17 mouse cellular contexts compared by ENCODE assay signal in the genomic region with DNA sequence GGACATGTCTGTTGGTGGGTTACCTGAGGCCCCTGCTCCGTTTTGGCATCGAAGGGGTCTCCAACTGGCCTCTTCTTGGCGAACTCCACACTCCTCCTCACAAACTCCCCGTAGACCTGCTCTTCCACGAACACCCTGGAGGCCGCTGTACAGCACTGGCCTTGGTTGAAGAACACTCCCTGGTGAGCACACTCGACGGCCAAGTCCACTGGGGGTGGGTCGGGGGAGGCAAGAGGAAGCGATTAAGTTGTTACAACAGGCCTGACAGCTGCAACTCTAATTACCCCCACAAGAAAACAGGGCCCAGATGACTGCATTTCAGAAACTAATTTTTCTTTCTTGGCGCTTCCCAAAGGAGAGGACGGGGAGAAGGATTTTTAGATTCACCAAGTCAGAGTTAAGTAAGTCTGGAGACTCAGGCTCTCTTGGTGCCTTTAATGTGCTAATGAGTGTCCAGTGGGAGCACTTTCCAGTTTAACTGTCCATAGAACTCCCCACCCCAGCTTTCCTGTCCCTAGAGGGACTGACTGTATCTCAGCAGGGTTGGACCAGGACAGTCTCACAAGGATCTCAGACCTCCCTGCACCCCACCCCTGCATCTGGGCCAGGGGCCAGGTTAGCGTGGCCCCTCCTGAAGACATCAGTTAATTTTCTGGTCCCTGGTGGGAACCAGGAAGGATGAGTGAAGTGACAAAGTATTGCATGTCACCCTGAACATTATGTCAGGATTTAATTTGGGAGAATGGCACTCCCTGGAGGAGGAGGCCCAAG. TPM values are rescaled to one million over a fixed set of nuclear protein-coding genes. Genes with fewer than 3 reads are reported as not detected.
DNase-seq lines count a peak whose midpoint lies in the region; TF ChIP-seq lines count a peak whose summit lies in the region.
"Had no signal": no experiment of that assay in that cellular context is flagged by ENCODE, and none has a peak within 500 bp of the region (broad histone marks: within the 10 kb centered on the region; RNA-seq: fewer than 3 reads in every experiment).

No protein-coding gene starts in this region.

- no peak overlapping the region for H3K27ac ChIP-seq in embryonic facial prominence, embryonic 10.5 days (replicated peaks)
- no peak overlapping the region for H3K27ac ChIP-seq in left cerebral cortex, adult 2 months
- H3K27ac ChIP-seq: heart, embryonic 15.5 days; stomach, embryonic 15.5 days had no signal

- H3K4me1 ChIP-seq in embryonic facial prominence, embryonic 10.5 days: peaks cover 29% of the 10 kb centered on the region

- 52% methylated on average over 13 of the region's 13 CpGs for WGBS in embryonic facial prominence, embryonic 10.5 days

- no peak for TF ChIP-seq CTCF in left cerebral cortex, adult 2 months (IDR thresholded peaks at IDR 0.05)

- intact Hi-C loops in heart, postnatal 36 days (cut with DNase I): no loop called here
- intact Hi-C loops in left cerebral cortex, adult 2 months (cut with DNase I): no loop called here

- H3K36me3 ChIP-seq in embryonic facial prominence, embryonic 10.5 days (replicated peaks): no peaks in the 10 kb centered on the region
- H3K36me3 ChIP-seq: heart, embryonic 15.5 days; stomach, embryonic 15.5 days had no signal

- no peak overlapping the region for H3K4me3 ChIP-seq in embryonic facial prominence, embryonic 10.5 days
- no peak overlapping the region for H3K4me3 ChIP-seq in left cerebral cortex, adult 2 months
- H3K4me3 ChIP-seq: heart, embryonic 15.5 days; myocyte; stomach, embryonic 15.5 days had no signal

- DNase-seq in adrenal gland, adult 2 months: peak; percentile 45
- DNase-seq in adrenal gland, adult 8-10 months: no peak
- DNase-seq in kidney, postnatal 10 days: peak; percentile 64
- DNase-seq in kidney, adult 18-20 months: no peak
- peak; percentile 30 for DNase-seq in embryonic facial prominence, embryonic 10.5 days (ENCODE audit: low spot score)
- peak; percentile 15 to 26 for DNase-seq in heart, postnatal 36 days
- no peak for DNase-seq in cerebellum, postnatal 10 days
- DNase-seq in left cerebral cortex, adult 2 months (ENCODE audit: extremely low spot score in 1 of 2, low spot score in 2 of 2): no peak
- DNase-seq: cerebellum, adult 18-20 months; embryo, embryonic 11 days had no signal

- H3K27me3 ChIP-seq in embryonic facial prominence, embryonic 10.5 days (replicated peaks; ENCODE audit: low read depth, poor library complexity, severe bottlenecking): peaks cover 18% of the 10 kb centered on the region; the same call in 1 of the 2 replicates
- H3K27me3 ChIP-seq: heart, embryonic 15.5 days; stomach, embryonic 15.5 days had no signal

- no peaks in the 10 kb centered on the region for H3K9me3 ChIP-seq in embryonic facial prominence, embryonic 10.5 days
- H3K9me3 ChIP-seq: heart, embryonic 15.5 days; stomach, embryonic 15.5 days had no signal

RNA-seq across cellular contexts. Expression of gene Lrrk1, which starts 18.0 kb away (rescaled TPM):
- 10 to 100 TPM; 15.5 to 19.7 TPM for total RNA-seq in adrenal gland, adult 2 months (2021)
- polyA plus RNA-seq in adrenal gland, adult 2 months (2012; rRNA removed): 20.2 and 21.2 TPM in 2 replicates
- 10 to 100 TPM; 15.9 to 27.3 (median 21.8) TPM for total RNA-seq in adrenal gland, adult 8-10 months (2022)
- polyA plus RNA-seq in embryonic facial prominence, embryonic 10.5 days (2016; fragmentation: Nextera tagmentation; extraction: Ambion mirVana): 8.5 and 8.7 TPM in 2 replicates
- total RNA-seq in heart, postnatal 36 days (2021): 10 to 100 TPM; 10.2 to 10.9 TPM
- 1 to 10 TPM; 4.4 TPM for total RNA-seq in left cerebral cortex, adult 2 months (2021)

RNA-seq across cellular contexts. Expression of gene Aldh1a3, which starts 21.2 kb away (rescaled TPM):
- total RNA-seq in adrenal gland, adult 2 months (2021): 10 to 100 TPM in 1 of 2 experiments, 1 to 10 TPM in 1; 6.2 to 14.6 TPM
- polyA plus RNA-seq in adrenal gland, adult 2 months (2012; rRNA removed): 3.2 and 4.5 TPM in 2 replicates
- total RNA-seq in adrenal gland, adult 8-10 months (2022): 10 to 100 TPM; 17.9 to 26.2 (median 22.4) TPM
- 39.7 and 47.1 TPM in 2 replicates for polyA plus RNA-seq in embryonic facial prominence, embryonic 10.5 days (2016; fragmentation: Nextera tagmentation; extraction: Ambion mirVana)
- total RNA-seq in heart, postnatal 36 days (2021): 1 to 10 TPM; 1.1 to 1.5 TPM
- total RNA-seq in left cerebral cortex, adult 2 months (2021): 1 to 10 TPM; 1.5 to 1.7 TPM

RNA-seq across cellular contexts. Expression of gene Gm10974, which starts 40.4 kb away (rescaled TPM):
- total RNA-seq in adrenal gland, adult 2 months (2021): not detected
- not detected in 2 replicates for polyA plus RNA-seq in adrenal gland, adult 2 months (2012; rRNA removed)
- not detected for total RNA-seq in adrenal gland, adult 8-10 months (2022)
- not detected in 2 replicates for polyA plus RNA-seq in embryonic facial prominence, embryonic 10.5 days (2016; fragmentation: Nextera tagmentation; extraction: Ambion mirVana)
- not detected for total RNA-seq in heart, postnatal 36 days (2021)
- not detected for total RNA-seq in left cerebral cortex, adult 2 months (2021)
- total RNA-seq: layer of hippocampus, postnatal 10 days had no signal
- polyA plus RNA-seq: heart, embryonic 15.5 days; intestine, embryonic 14.5 days; limb, embryonic 11.5 days; liver, embryonic 16.5 days; myocyte; stomach, embryonic 15.5 days had no signal

Comparison
In these comparisons a context has a peak if more than half of its experiments do, and no peak if none do; other contexts are left out.
1. DNase-seq: peak in adrenal gland, adult 2 months (single experiment), kidney, postnatal 10 days (single experiment), embryonic facial prominence, embryonic 10.5 days (single experiment) and heart, postnatal 36 days (2 of 2); none in adrenal gland, adult 8-10 months (single experiment), kidney, adult 18-20 months (single experiment), cerebellum, postnatal 10 days (0 of 2) and left cerebral cortex, adult 2 months (0 of 2).